Mouse (Mus musculus) heart, adult 2 months (tissue): ENCODE data around the gene Il19.

Experiments used
- CTCF ChIP-seq: fragments of 200-600 bp; IDR thresholded peaks from 2 replicates; pipeline ENCODE4 v1.8.1; 2022; ENCODE audit warnings: antibody characterized with exemption, mild to moderate bottlenecking, moderate library complexity
- EP300 ChIP-seq: fragments of 200-500 bp; IDR thresholded peaks from 2 replicates; pipeline ENCODE4 v1.6.1; 2011; ENCODE audit warnings: low read depth, low read length, control low read depth; ENCODE audit not compliant: insufficient read depth
- POLR2A ChIP-seq: fragments of 200-500 bp; IDR thresholded peaks from 2 replicates; pipeline ENCODE4 v1.6.1; 2011; ENCODE audit warnings: mild to moderate bottlenecking, low read depth, low read length, control low read depth; ENCODE audit not compliant: insufficient read depth

DNA sequence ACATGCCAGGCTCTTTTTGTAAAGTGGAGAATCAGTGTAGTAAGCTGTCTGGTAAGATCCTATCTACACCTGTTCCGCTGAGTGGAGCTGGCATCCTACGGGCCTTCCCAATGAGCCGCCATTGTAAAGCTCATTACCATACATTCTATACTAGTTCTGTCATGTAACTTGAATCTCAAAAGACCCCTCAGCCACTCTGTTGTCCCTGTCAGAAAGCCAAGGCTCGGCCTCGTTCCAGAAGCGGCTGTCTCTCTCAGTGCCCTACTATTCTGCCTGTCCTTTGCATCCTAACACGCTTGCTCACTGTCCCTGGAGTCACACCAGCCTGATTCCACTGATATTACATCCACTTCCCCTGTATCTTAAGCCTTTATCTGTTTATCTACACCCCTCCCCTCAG lies 1.7 kb downstream of the Il19 start:
- no peak for TF ChIP-seq CTCF
- TF ChIP-seq POLR2A: no peak
- TF ChIP-seq EP300: no peak
